ENCODE assay signal across 8 mouse cellular contexts in genomic region chr8:40132662-40133257, GRCm38 (mm10).
DNase-seq lines count a peak whose midpoint lies in the region; ATAC-seq and TF ChIP-seq lines count a peak whose summit lies in the region.

No protein-coding gene starts in this region.

- H3K9me3 ChIP-seq in neural tube, embryonic 14.5 days (ENCODE audit: control insufficient read depth, low read length), result no peaks in the 10 kb centered on the region

- CTCF ChIA-PET in Patski (lab: Charles Lee), result interaction anchor here (1.0 to 1.7 kb wide), 3 partner anchors 10 to 58 kb away, joined by 3 to 6 read pairs (median 3); no protein-coding TSS in a partner anchor

- no peaks in the 10 kb centered on the region for H3K36me3 ChIP-seq in neural tube, embryonic 14.5 days (ENCODE audit: control insufficient read depth, insufficient read depth, low read length)

- WGBS in neural tube, embryonic 14.5 days, result 21% methylated on average over 9 of the region's 9 CpGs

- peak; percentile 45 for DNase-seq in layer of hippocampus, adult 11-12 months (ENCODE audit: low spot score)
- DNase-seq in layer of hippocampus, adult 9-11 months, result no peak
- DNase-seq in Patski (ENCODE audit: low read depth, low spot score), result no peak
- DNase-seq in fibroblast of lung, adult 2 months (ENCODE audit: low read depth), result peak; percentile 2
- DNase-seq in layer of hippocampus, adult 2 months (ENCODE audit: low spot score in 2 of 2), result peak; percentile 39 to 46

- ATAC-seq in Patski, result peak; percentile 35
- peak; percentile 71; the same call in 1 of the 2 replicates for ATAC-seq in neural tube, embryonic 14.5 days (ENCODE audit: low read depth)
- ATAC-seq in monocyte, adult 5-6 weeks (replicated peaks; ENCODE audit: insufficient number of reproducible peaks, low FRiP score, low TSS enrichment, poor library complexity, severe bottlenecking), result no peak
- ATAC-seq in erythroblast, adult 5-6 weeks (replicated peaks; ENCODE audit: low FRiP score, poor library complexity, severe bottlenecking), result no peak

- no peak overlapping the region for H3K4me2 ChIP-seq in neural tube, embryonic 14.5 days (ENCODE audit: low read depth, low read length)

- no peaks in the 10 kb centered on the region for H3K4me1 ChIP-seq in neural tube, embryonic 14.5 days (ENCODE audit: control insufficient read depth, insufficient read depth, low read length)

- TF ChIP-seq CTCF in Patski (IDR thresholded peaks at IDR 0.05), result peak; percentile 55
- peak; percentile 87 for TF ChIP-seq CTCF in layer of hippocampus, adult 2 months (conservative IDR thresholded peaks at IDR 0.05)

- peaks cover 28% of the 10 kb centered on the region for H3K27me3 ChIP-seq in Patski
- H3K27me3 ChIP-seq in neural tube, embryonic 14.5 days (ENCODE audit: control insufficient read depth, insufficient read depth, low read length), result no peaks in the 10 kb centered on the region

- POLR2A ChIA-PET in Patski (lab: Charles Lee), result no interaction called here

- H3K9ac ChIP-seq in neural tube, embryonic 14.5 days (replicated peaks; ENCODE audit: low read depth, low read length), result no peak overlapping the region

- in situ Hi-C loops in Patski (cut with MboI; ENCODE audit: low pct_unique_long_range_greater_than_20kb), result no loop called here

- no peak overlapping the region for H3K27ac ChIP-seq in layer of hippocampus, adult 2 months
- H3K27ac ChIP-seq in neural tube, embryonic 14.5 days (ENCODE audit: low read depth, low read length), result no peak overlapping the region

- no peak overlapping the region for H3K4me3 ChIP-seq in layer of hippocampus, adult 2 months
- H3K4me3 ChIP-seq in neural tube, embryonic 14.5 days (ENCODE audit: low read depth, low read length), result no peak overlapping the region

Comparison
In these comparisons a context has a peak if more than half of its experiments do, and no peak if none do; other contexts are left out.
1. DNase-seq: peak in layer of hippocampus, adult 11-12 months (single experiment), fibroblast of lung, adult 2 months (single experiment) and layer of hippocampus, adult 2 months (2 of 2); none in layer of hippocampus, adult 9-11 months (single experiment) and Patski (single experiment).
2. ATAC-seq: peak in Patski (single experiment) and neural tube, embryonic 14.5 days (single experiment); none in monocyte, adult 5-6 weeks (single experiment) and erythroblast, adult 5-6 weeks (single experiment).